Mouse (Mus musculus) right cerebral cortex, postnatal 10 days (tissue): ENCODE measurements around the gene Pofut2.

Experiments
- DNase-seq, 2 experiments: peaks; one replicate each; pipeline ENCODE4 v3.0.0; 2021; ENCODE audit warnings: low spot score in 2 of 2

The Pofut2 gene

DNA sequence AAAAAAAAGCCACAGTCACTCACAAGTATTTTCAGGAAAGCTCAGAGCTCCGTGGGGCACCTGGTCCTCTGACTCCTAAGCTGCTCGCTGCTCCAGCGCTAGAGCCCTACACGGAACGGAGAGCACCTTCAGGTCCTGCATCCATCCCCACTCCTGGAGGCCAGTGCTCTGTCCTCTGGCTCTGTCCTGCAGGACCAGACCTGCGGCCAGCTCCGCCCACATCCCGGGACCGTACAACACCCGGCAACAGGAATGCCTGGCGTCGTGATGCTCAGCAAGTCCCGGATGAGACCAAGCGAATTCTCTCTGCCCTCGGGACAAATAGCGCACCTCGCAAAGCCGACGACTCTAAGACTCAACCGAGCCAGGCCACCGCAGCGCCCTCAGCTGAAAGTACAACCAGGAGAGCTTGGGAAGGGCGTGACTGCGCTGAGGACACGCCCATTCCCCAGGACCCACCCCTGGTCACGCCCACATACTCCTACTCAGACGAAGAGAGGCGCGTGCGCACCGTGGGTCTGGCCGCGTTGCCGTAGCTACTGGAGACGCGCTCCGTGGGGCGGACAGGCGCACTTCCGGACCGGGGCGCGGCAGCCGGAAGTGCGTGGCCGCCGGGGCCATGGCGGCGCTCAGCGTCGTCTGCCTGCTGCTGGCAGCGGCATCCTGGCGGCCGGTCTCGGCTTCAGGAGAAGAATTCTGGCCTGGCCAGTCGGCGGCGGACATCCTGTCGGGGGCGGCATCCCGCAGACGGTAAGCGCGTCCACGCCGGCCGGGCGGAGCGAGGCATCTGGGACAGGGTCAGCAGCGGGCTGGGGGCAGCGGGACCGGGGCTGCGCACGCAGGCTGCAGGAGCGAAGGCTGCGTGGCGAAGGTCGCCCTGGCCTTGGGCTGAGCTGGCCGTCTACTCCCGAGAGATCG lies at the start of gene Pofut2:
Gene Pofut2, plus strand, starts transcription at position 515 of the 918 bp plus-strand sequence.
- DNase-seq, result peak; percentile 98

DNA sequence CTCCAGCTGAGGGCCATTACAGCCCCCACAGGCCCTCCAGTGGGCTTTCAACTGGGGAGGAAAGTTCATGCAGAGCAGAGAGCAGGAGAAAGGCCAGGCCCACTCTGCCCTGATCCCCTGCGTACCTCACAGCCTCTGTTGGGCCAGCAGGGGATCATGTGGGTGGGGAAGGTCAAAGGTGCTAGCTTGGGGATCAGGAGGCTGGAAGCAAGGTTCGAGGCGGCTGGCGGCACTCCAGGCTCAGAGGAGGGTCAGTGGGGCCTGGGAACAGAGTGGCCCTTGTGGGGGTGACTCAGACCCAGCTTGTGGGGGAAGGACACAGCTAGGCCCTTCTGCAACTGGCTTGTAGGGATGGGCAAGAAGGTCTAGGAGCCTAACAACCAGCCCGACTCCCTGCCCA lies 49.8 kb upstream of the Pofut2 start:
- DNase-seq, result no peak

DNA sequence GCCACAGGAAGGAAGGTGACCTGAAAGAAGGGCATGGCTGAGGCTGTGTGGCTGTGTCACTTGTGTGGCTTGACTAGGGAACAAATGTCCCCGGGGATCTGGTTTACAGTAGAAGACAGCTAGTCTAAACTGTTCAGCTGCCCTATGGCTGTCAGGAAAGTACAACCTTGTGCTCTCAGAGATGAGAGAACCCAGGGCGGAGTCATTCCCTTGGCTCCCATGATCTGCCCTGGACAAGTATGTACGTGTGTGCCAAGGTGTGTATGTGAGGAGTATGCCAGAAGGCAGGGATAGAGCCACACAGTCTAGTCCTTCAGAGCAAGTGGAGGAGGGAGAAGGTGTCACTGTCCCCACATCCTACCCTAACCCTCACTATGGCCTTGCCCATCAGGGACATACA lies 48.4 kb upstream of the Pofut2 start:
- no peak for DNase-seq

DNA sequence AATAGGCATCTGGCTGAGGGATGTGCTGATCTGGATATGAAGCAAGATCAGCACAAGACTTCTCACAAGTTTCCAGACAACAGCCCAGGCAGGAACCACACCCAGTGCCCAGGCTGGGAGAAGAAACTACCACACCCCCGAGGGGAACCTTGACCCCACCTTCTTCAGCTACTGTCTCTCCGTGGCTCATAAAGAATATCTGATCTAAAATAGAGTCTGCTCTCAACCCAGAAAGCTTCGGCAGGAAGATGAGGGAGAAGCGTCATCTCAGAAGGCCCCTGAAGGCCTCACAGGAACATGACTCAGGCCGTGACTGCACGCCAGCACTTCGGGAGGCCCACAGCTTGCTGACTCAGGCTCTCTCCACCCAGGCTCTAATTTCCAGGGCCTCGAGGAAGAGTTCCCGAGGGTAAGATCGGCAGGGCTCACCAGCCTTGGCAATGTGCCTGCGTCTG lies 47.9 kb upstream of the Pofut2 start:
- peak in 1 of 2 experiments; percentile 29 for DNase-seq

DNA sequence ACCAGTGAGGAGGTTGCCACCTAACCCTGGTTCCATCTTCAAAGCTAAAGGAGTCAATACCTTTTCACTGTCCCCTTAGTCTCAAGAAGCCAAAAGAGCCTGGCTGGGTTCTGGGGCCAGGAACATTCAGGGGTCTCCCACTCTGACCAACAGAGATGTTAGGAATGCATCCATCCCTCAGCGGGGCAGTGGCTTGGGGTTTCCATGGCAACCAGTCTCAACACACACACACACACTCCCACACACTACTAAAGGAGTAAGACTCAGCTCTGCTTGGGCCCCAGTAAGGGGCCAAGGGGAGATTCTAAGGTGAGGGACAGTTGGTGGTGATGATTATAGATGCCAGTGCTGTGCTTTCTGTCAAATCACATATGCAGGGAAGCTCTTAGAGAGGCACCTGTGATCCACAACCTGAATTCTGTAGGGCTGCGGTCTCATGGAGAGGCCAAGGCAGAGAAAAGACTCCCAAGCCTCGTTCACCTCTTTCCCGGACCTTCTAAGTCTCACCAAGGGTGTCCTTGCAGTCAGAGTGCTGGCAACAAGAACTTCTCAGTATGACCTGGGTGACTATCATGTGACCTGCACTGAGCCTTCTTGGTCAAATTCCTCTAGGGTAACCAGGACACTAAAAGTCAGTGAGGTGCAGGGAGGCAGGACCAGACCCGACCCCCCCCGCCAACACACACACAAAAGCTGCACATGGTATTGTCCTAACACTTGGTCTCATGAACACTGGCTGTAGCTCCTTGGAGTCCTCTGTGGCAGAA lies 46.5 kb upstream of the Pofut2 start:
- DNase-seq, result no peak

DNA sequence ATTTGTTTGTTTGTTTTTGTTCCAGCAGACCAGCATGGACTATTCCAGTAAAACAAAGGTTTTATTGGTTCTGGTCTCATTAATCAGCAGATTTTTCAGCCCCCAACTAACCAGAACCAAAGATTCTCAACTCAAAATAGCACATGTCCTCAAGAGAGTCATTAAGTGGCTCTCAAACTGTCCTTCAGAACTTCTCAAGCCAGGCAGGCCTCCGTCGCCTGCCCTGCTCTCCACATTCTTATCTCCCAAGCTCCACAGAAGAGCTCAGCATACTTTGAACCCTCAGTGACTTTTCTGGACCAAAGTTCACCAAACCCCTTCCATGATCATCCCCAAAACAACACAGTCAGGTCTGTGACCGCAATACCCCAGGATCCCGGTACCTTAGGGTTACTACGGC lies 45.5 kb upstream of the Pofut2 start:
- DNase-seq, result no peak

DNA sequence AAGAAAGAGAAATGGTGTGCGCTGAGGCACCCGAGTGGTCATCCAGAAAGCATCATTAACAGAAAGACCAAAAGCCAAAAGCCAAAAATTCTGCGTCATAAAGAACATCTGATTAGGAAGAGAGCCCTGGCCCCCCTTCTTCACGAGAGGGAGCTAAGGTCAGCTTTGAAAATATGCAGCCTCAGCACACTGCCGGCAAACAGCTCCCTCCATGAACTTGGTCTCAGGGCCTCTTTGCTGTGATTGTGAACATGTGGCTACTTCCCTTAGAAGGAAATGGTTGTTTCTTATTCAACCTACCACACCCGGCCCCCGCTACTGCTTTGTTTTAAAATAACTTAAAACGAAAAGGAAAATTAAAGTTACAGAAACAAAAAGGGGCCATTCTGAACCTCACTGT lies 44.4 kb upstream of the Pofut2 start:
- no peak for DNase-seq

DNA sequence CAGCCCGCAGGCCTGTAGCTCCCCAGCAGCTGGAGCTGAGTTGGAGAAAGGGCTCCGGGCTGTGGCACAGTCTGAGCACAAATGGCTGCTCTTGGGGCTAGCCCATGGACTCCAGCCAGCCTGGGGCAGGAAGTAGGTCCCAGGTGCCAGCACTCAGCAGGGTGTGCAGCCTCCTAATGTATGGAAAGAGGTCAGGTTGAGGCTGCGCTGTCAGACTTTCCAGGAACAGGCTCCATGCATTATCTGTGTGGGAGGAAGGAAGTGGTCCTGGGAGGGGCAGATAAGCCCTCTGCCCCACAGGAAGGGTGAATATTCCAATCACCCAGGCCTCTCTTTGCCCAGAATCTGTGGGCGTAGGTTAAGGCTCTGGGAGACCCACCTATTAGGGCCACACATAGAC lies 43.4 kb upstream of the Pofut2 start:
- DNase-seq, result no peak

DNA sequence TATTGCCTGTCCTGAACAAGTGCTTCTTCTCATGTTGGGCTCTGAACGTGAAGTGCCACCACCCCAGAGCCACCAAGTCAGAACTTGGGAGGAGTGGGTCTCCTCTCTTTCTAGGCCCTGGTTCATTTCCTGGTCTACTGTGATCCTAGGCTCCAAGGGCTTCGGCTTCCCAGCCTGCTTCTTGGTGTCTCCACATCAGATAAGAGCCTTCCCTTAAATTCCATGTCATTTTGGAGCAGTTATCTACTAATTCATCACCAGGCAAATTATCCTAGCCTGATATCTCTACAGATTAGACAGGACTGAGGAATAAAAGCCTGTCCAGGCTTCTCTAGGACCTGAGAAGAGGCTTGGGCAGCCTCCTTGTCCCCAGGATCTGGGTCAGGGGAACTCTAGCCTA lies 42.7 kb upstream of the Pofut2 start:
- no peak for DNase-seq

DNA sequence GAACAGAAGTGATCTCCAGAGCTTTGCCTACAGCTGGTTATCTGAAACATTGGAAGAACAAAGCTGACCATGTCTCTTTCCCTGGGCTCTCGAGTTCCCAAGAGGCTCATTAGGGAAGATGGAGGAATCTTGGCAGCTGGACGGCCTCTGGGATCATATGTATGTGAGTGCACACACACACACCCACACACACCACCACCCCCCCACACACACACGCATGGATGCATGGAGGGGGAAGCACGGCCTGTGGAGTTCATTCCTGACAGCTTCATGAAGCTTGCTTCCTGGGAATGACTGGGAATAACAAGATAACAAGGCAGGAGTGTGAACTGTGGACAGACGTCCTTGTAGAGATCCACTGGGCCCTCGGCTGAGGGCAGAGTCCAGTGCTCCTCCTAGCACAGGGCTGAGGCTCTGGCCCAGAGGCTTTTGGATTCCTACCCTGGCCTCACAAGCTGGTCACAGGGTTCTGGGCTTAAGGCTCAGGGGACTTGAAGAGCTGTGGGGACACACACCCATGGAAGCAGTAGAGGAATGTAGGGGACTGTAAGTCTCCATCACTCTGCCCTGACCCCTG lies 41.8 kb upstream of the Pofut2 start:
- no peak for DNase-seq

DNA sequence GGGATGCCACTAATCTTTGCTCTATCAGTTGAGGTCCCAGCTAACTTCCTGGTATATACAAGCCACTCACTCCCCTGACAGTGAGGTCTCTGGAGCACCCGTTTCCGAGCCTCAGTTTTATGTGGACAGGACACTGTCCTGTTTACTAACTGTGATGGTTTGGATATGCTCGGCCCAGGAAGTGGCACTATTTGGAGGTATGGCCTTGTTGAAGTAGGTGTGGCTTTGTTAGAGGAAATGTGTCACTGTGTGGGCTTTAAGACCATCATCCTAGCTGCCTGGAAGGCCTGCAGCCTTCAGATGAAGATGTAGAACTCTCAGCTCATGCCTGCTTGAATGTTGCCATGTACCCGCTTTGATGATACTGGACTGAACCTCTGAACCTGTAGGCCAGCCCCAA lies 41.0 kb upstream of the Pofut2 start:
- no peak for DNase-seq

DNA sequence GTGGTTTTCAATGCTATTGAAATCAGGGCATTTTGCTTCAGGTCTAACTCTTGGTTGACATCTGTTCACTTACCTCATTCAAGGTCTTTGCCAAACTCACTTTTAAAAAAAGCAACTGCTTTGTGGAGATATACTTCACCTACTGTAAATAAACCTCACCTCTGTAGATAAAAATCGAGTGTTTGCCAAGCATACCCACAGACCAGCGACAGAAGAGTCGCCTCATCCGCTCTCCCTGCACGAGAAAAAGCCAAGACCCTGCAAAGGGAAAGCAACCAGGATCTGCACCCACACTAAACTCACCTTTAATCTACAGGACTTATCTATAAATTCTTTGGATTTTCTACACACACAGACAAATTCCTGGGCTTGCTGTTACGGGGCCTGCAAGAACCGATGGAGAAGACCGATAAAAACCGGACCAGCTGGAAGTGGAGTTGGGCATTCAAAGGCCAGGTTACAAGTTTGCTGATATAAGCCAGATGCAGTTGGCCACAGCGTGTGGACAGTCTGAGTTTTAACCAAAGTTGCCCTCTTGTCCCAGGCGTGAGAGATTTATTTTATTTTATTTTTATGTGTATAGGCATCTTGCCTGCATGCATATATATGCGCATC lies 39.5 kb upstream of the Pofut2 start:
- no peak for DNase-seq

DNA sequence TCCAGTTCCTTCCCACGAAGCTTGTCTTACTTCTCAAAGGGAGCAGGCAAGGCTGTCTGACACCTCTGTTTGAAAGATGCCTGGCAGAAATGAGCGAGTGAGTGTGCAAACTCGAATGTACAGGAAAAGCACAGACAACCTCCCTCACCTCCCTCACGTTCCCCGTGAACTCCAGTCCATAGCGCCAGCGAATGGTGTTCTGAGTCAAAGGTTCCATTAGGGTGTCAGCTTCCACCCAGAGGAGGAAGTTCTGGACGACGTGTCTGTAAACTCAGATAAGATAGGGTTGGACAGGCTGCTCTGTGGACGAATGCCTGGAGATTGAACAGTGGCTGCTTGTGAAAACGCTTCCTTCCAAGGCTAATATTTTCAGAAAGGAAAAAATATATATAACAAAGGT lies 37.9 kb upstream of the Pofut2 start:
- DNase-seq, result no peak

DNA sequence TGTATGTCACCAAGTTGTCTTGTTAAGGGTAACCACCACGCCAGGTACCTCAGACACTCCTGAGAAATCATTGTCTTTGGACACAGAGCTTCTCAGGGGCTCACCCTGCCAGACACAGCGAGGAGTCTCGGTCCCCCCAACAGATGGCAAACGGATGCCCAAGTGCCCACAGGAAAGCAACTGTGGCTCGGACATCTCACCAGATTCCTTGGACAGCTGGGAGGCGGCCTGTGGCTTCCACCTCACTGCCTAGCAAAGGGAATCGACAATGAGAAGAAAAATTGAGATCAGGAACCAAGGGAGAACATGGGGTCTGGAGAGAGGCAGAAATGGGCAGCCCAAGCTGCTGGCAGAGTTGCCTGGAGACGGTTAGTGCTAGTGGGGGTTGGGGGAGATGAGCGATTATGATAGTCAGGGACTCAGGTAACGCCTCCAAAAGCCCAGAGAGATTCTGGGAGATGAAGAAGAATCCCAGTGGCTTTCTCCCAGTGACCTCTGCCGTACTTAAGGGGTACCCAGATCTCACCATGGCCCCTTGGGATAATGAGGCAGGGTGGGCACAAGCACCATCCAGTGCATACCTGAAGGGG lies 36.0 kb upstream of the Pofut2 start:
- DNase-seq, result no peak

DNA sequence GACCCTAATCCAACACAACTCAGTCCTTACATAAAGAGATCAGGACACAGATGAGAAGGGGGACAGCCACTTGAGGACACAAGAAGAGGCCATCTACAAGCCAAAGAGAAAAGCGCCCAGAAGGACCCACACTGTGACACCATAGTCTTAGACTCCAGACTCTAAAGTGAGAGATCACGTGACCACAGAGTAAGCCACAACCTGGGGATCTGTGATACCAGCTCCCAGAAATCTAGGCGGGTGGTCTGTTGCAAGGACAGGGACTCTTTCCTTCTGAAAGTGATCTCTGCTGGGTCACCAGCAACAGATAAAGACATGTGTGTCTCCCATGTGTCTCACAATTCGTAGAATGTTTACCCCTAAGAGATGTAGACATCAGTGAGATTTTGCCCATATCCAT lies 34.6 kb upstream of the Pofut2 start:
- DNase-seq, result no peak

DNA sequence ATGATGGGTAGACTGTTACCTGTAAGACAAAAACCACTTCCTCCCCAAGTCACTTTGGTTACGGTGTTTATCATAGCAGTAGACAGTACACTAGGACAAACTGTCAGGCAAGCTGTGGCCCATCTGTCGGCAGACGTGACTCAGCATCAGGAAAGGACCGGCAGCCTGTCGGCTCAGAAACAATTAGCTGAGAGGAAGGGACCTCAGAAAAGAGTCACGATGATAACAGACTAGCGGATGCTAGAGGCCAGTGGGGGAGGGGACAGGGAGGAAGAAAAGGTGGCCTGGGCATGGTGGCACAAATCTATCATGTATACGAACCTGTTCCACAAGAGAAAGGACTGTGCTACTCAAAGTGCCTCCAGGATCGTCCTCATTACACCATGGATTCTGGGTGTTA lies 33.6 kb upstream of the Pofut2 start:
- DNase-seq, result peak in 1 of 2 experiments; percentile 39

DNA sequence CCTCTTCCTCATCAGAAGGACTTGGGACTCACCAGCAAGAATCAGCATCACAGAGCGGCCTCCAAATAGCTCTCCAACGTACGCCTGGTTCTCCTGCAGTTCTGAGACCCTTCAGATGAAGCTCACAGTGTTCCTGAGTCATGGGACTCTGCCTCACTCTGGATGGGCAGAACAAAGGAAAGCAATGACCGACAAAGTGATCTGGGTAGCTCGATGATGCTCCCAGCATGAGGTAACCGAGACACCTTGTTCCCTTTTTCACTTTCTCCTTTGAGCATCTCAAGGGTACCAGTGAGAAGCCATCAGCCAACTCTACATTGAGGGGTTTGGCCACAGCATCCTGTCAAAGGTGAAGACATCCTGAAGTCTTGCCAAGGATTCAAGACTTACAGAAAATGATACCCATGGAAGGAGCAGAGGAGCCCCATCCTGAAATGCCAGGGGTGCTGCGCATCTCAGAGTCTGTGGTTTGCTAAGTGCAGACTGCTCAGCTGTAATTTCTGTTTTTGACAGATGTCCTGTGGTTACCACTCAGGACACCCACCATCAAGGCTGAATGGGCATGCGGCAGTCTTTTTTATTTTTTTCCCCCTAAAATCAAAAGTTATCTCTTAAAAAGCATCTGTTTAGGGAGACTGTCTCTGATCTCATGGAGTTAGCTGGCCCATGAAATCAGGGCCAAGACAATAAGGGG lies 32.9 kb upstream of the Pofut2 start:
- no peak for DNase-seq

DNA sequence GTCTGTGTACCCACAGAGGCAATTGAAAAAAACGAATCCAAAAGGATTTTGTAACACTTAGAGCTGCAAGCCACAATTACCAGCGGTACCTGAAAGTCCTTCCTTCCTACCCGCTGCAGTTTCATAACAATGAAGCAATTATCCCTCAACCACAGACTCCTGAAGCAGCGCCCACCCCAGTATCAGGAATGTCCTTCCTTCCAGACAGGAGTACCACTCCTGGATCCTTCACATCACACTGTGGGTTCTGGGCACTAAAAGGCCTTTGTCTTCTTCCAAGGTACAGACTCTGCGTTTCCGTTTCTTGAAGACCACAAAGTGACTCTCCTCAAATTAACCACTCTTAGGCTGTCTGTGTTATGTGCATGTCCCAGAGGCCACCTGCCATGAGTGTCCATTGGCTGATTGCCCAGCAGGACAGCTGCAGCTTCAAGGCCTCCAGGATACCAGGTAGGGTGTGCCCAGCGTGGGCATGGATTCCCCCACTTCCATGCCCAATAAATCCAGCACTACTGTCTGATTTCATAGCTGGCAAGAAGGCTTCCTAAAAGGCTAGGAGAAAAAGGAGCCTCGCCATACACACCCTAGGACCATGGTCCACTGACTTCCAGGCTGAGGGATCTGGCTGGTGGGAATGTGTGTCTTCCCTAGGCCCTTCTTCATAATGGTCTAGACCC lies 32.2 kb upstream of the Pofut2 start:
- no peak for DNase-seq

DNA sequence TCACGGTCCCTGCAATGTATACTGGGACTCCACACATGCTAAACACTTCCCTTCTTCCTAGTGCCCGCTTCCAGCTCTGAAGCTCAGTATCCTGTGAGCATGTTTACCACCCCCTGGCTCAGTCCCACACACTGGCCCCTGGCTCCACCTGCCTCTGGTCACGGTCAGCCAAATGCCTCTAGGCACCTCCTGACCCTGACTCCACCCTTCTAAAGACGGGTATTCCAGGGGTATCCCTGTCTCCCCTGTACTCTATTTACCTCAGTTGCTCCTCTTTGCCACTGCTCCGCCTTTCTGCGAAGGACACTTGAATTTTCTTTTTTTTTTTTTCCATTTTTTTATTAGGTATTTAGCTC lies 31.7 kb upstream of the Pofut2 start:
- DNase-seq, result no peak
